Mouse (Mus musculus): ENCODE data around the gene Lipo3.
"Not testable (repeated sequence)": the region's sequence is repeated elsewhere in the genome, so short reads cannot be mapped to it uniquely, and the experiment has no call there.

Gene Lipo3

DNA sequence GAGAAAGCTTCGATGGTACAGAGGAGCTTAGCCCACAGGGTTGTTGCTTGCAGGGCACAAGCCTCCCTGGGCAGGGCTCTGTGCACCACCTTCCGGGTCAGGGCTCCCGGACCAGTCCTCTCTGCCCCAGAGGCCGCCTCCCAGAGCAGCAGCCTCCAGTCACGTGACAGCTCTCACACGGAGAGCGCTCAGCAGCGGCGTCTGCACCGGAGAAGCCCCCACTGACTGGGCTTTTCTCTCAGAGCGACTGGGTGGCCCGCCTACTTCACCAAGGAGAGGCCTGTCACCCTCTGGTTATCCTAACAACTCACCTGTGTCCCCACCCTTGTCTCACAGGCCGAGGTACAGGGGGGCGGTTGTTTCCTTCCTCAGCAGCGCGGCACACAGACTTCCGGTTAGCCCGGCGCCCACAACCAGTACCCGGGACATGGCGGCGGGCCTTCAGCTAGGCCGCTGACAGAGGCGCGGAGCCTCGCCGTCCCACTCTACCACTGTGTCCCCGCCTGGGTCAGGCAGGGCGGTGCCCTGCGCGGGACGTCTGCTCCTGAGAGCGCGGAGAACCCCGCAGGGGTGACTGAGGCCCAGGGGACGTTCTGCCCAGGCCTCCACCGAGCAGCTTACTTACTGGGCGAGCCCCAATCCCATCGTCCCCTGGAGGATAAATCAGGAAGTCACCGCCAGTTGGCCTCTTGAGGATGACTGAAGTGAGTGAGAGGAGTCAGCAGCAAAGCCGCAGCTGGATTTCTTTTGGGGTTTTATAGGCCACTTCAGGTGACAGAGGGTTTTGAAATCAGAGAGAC, at the start of gene Lipo3:
Lipo3 (minus strand) TSS at position 665 of the 800 bp plus-strand sequence.
- DNase-seq = peak; percentile 34 to 55

DNA sequence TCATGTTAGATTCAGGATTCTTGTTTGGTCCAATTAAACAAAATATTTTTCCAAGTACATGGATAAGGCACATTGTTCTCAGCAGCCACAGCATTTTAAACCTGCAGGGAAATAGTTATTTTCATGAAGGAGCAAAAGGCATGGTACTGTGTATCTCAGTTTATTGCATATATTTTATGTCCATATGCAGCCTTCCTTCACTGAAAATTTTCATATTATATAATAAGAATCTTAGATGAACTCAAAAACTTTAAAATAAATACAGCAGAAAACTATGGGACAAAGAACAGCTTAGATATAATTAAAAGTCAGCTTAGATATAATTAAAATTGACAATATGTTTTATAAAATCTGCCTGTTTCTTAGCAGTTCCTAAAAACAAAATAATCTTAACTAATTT, 25.6 kb upstream of the Lipo3 start, which contains the start of gene Lipo1:
Lipo1 (minus strand) TSS at position 101 of the 400 bp plus-strand sequence.
- DNase-seq = not testable (repeated sequence)

DNA sequence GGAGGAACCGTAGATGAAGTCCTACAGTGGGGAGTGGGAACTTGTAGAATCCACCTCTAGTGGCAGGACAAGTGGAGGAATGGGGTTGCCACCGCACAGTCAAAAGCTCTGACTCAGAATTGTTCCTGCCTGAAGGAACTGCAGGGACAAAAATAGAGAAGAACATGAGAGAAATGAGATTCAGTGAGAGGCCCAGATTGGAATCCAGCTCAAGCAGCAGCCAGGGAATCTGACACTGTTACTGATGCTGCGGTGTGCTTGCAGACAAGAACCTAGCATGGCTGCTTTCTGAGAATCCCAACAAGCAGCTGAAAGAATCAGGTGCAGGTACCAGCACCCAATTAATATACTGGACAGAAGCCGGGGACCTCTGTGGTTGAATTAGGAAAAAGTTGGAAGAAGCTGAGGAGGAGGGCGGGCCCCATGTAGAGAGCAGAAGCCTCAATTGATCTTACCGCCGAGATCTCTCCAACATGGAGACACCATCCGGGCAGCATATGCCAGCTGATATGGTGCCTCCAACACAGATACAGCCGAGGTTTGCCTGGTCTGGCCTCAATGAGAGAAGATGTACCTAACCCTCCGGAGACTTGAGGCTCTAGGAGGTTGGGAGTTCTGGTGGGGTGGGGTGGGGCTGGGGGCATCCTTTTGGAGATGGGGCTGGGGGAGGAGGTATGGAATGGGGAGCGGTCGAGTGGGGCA, 25.0 kb upstream of the Lipo3 start:
- no peak for DNase-seq

DNA sequence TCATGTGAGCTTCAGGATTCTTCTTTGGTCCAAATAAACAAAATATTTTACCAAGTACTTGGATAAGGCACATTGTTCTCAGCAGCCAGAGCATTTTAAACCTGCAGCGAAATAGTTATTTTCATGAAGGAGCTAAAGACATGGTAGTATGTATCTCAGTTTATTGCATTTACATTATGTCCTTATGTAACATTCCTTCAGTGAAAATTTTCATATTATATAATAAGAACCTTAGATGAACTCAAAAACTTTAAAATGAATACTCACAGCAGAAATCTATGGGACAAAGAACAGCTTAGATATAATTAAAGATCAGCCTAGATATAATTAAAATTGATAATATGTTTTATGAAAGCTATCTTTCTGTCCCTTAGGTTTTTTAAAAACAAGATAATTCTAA, 10.5 kb downstream of the Lipo3 start, which contains the start of gene Lipo2:
Lipo2 (minus strand) TSS at position 101 of the 400 bp plus-strand sequence.
- DNase-seq = not testable (repeated sequence)

DNA sequence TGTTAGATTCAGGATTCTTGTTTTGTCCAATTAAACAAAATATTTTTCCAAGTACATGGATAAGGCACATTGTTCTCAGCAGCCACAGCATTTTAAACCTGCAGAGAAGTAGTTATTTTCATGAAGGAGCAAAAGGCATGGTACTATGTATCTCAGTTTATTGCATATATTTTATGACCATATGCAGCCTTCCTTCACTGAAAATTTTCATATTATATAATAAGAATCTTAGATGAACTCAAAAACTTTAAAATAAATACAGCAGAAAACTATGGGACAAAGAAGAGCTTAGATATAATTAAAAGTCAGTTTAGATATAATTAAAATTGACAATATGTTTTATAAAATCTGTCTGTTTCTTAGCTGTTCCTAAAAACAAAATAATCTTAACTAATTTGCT, 136.6 kb downstream of the Lipo3 start, which contains the start of gene Gm8978:
Gm8978 (minus strand) TSS at position 101 of the 400 bp plus-strand sequence.
- not testable (repeated sequence) for DNase-seq

DNA sequence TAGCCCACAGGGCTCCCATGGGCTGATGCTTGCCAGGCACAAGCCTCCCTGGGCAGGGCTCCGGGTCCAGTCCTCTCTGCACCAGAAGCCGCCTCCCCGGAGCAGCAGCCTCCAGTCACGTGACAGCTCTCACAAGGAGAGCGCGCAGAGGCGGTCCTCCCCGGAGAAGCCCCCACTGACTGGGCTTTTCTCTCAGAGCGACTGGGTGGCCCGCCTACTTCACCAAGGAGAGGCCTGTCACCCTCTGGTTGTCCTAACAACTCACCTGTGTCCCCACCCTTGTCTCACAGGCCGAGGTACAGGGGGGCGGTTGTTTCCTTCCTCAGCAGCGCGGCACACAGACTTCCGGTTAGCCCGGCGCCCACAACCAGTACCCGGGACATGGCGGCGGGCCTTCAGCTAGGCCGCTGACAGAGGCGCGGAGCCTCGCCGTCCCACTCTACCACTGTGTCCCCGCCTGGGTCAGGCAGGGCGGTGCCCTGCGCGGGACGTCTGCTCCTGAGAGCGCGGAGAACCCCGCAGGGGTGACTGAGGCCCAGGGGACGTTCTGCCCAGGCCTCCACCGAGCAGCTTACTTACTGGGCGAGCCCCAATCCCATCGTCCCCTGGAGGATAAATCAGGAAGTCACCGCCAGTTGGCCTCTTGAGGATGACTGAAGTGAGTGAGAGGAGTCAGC, 172.0 kb downstream of the Lipo3 start:
- DNase-seq = peak; percentile 51 to 59

DNA sequence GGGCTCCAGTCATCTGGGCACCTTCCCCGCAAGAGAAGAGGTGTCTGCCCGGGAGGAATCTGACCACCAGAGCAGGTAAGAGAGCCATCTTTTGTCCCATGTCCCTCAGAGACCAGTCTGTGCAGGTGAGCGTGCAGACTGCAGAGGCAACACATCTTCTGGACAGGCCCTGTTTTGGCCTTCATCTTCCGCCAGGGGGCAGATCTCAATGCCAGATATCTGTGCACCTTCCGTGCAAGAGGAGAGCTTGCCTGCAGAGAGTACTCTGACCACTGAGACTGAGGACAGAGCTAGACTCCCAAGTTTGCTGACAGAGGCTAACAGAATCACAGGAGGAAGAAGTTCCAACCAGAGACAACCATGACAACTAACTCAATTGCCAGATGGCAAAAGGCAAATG, 193.2 kb downstream of the Lipo3 start:
- DNase-seq = not testable (repeated sequence)

DNA sequence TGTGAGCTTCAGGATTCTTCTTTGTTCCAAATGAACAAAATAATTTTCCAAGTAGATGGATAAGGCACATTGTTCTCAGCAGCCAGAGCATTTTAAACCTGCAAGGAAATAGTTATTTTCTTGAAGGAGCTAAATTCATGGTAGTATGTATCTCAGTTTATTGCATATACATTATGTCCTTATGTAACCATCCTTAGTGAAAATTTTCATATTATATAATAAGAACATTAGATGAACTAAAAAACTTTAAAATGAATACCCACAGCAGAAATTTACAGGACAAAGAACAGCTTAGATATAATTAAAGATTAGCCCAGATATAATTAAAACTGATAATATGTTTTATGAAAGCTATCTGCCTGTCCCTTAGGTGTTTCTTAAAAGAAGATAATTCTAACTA, 244.1 kb downstream of the Lipo3 start, which contains the start of gene Lipo4:
Lipo4 (minus strand) TSS at position 101 of the 400 bp plus-strand sequence.
- DNase-seq = no peak
